Mouse (Mus musculus): ENCODE measurements around the gene Kif5a. TPM values are rescaled to one million over a fixed set of nuclear protein-coding genes. Genes with fewer than 3 reads are reported as not detected.
A peak's percentile ranks its signal among the peaks of the same experiment; 100 is the strongest.

Gene Kif5a
- polyA plus RNA-seq, 1 experiment = 378 TPM

GRCm38 (mm10) chr10:127187371-127188078 is 75.6 kb downstream of the Kif5a start:
- TF ChIP-seq CTCF (IDR thresholded peaks at IDR 0.05; ENCODE audit: borderline replicate concordance, insufficient read depth, low read depth, low read length) (no peak), POLR2A (IDR thresholded peaks at IDR 0.05; ENCODE audit: borderline replicate concordance, insufficient read depth, low read length) (no peak)

GRCm38 (mm10) chr10:127186451-127186850 is 76.7 kb downstream of the Kif5a start:
- no peak overlapping the region for H3K27ac ChIP-seq (ENCODE audit: insufficient read depth, low read length)
- no peak for DNase-seq
- no peak for TF ChIP-seq POLR2A (IDR thresholded peaks at IDR 0.05; ENCODE audit: borderline replicate concordance, insufficient read depth, low read length)
- TF ChIP-seq CTCF (IDR thresholded peaks at IDR 0.05; ENCODE audit: borderline replicate concordance, insufficient read depth, low read depth, low read length) = peak; percentile 31; the same call in 1 of the 2 replicates
- H3K4me3 ChIP-seq (replicated peaks; ENCODE audit: insufficient read depth, low read depth, low read length) = no peak overlapping the region
- H3K4me1 ChIP-seq (ENCODE audit: control insufficient read depth, insufficient read depth, low read length) = no peaks in the 10 kb centered on the region
- WGBS = 88% methylated on average over 1 of the region's 1 CpGs
- no peaks in the 10 kb centered on the region for H3K27me3 ChIP-seq (ENCODE audit: control insufficient read depth, insufficient read depth, low read length)

More at GRCm38 (mm10) chr10:127187371-127188078, 75.6 kb downstream of the Kif5a start:
- 30% methylated on average over 10 of the region's 10 CpGs for WGBS
- H3K4me3 ChIP-seq (replicated peaks; ENCODE audit: insufficient read depth, low read depth, low read length) = peak overlapping the region; percentile 86
- H3K27ac ChIP-seq (ENCODE audit: insufficient read depth, low read length) = no peak overlapping the region
- H3K4me1 ChIP-seq (ENCODE audit: control insufficient read depth, insufficient read depth, low read length) = no peaks in the 10 kb centered on the region
- H3K27me3 ChIP-seq (ENCODE audit: control insufficient read depth, insufficient read depth, low read length) = no peaks in the 10 kb centered on the region
- peak; percentile 51 to 59 for DNase-seq

- H3K27me3 ChIP-seq (ENCODE audit: control insufficient read depth, insufficient read depth, low read length) = no peaks in the 10 kb centered on the region
- 87% methylated on average over 15 of the region's 15 CpGs for WGBS
- TF ChIP-seq CTCF (IDR thresholded peaks at IDR 0.05; ENCODE audit: borderline replicate concordance, insufficient read depth, low read depth, low read length) (no peak), POLR2A (IDR thresholded peaks at IDR 0.05; ENCODE audit: borderline replicate concordance, insufficient read depth, low read length) (no peak)
- no peaks in the 10 kb centered on the region for H3K4me1 ChIP-seq (ENCODE audit: control insufficient read depth, insufficient read depth, low read length)
- H3K4me3 ChIP-seq (replicated peaks; ENCODE audit: insufficient read depth, low read depth, low read length) = no peak overlapping the region
- DNase-seq = no peak
- H3K27ac ChIP-seq (ENCODE audit: insufficient read depth, low read length) = no peak overlapping the region
Observed at GRCm38 (mm10) chr10:127185506-127185905, 77.6 kb downstream of the Kif5a start.

GRCm38 (mm10) chr10:127185101-127185500 is 78.0 kb downstream of the Kif5a start:
- H3K27ac ChIP-seq (ENCODE audit: insufficient read depth, low read length) = no peak overlapping the region
- no peak for DNase-seq
- WGBS = 77% methylated on average over 9 of the region's 9 CpGs

GRCm38 (mm10) chr10:127183759-127184158 is 79.4 kb downstream of the Kif5a start:
- Histone ChIP-seq H3K27me3 (ENCODE audit: control insufficient read depth, insufficient read depth, low read length) (no peaks in the 10 kb centered on the region), H3K27ac (ENCODE audit: insufficient read depth, low read length) (no peak overlapping the region), H3K4me3 (replicated peaks; ENCODE audit: insufficient read depth, low read depth, low read length) (no peak overlapping the region), H3K4me1 (ENCODE audit: control insufficient read depth, insufficient read depth, low read length) (no peaks in the 10 kb centered on the region)
- WGBS = 38% methylated on average over 20 of the region's 20 CpGs
- TF ChIP-seq POLR2A (IDR thresholded peaks at IDR 0.05; ENCODE audit: borderline replicate concordance, insufficient read depth, low read length) (no peak), CTCF (IDR thresholded peaks at IDR 0.05; ENCODE audit: borderline replicate concordance, insufficient read depth, low read depth, low read length) (no peak)
- DNase-seq = no peak

More at GRCm38 (mm10) chr10:127185101-127185500, 78.0 kb downstream of the Kif5a start:
- Histone ChIP-seq H3K27me3 (ENCODE audit: control insufficient read depth, insufficient read depth, low read length) (no peaks in the 10 kb centered on the region), H3K4me3 (replicated peaks; ENCODE audit: insufficient read depth, low read depth, low read length) (no peak overlapping the region), H3K4me1 (ENCODE audit: control insufficient read depth, insufficient read depth, low read length) (no peaks in the 10 kb centered on the region)
- no peak for TF ChIP-seq POLR2A (IDR thresholded peaks at IDR 0.05; ENCODE audit: borderline replicate concordance, insufficient read depth, low read length)
- no peak for TF ChIP-seq CTCF (IDR thresholded peaks at IDR 0.05; ENCODE audit: borderline replicate concordance, insufficient read depth, low read depth, low read length)

- DNase-seq = no peak
- Histone ChIP-seq H3K4me1 (ENCODE audit: control insufficient read depth, insufficient read depth, low read length) (no peaks in the 10 kb centered on the region), H3K27ac (ENCODE audit: insufficient read depth, low read length) (no peak overlapping the region), H3K27me3 (ENCODE audit: control insufficient read depth, insufficient read depth, low read length) (no peaks in the 10 kb centered on the region), H3K4me3 (replicated peaks; ENCODE audit: insufficient read depth, low read depth, low read length) (no peak overlapping the region)
- WGBS = 91% methylated on average over 4 of the region's 4 CpGs
- TF ChIP-seq POLR2A (IDR thresholded peaks at IDR 0.05; ENCODE audit: borderline replicate concordance, insufficient read depth, low read length) (no peak), CTCF (IDR thresholded peaks at IDR 0.05; ENCODE audit: borderline replicate concordance, insufficient read depth, low read depth, low read length) (no peak)
Observed at GRCm38 (mm10) chr10:127182624-127183023, 80.5 kb downstream of the Kif5a start.

- DNase-seq = no peak
- TF ChIP-seq POLR2A (IDR thresholded peaks at IDR 0.05; ENCODE audit: borderline replicate concordance, insufficient read depth, low read length) = no peak
- no peak for TF ChIP-seq CTCF (IDR thresholded peaks at IDR 0.05; ENCODE audit: borderline replicate concordance, insufficient read depth, low read depth, low read length)
- WGBS = 63% methylated on average over 6 of the region's 6 CpGs
- no peak overlapping the region for H3K27ac ChIP-seq (ENCODE audit: insufficient read depth, low read length)
- H3K27me3 ChIP-seq (ENCODE audit: control insufficient read depth, insufficient read depth, low read length) = no peaks in the 10 kb centered on the region
- H3K4me3 ChIP-seq (replicated peaks; ENCODE audit: insufficient read depth, low read depth, low read length) = no peak overlapping the region
- no peaks in the 10 kb centered on the region for H3K4me1 ChIP-seq (ENCODE audit: control insufficient read depth, insufficient read depth, low read length)
Observed at GRCm38 (mm10) chr10:127181566-127181965, 81.6 kb downstream of the Kif5a start.

GRCm38 (mm10) chr10:127180695-127181047 is 82.5 kb downstream of the Kif5a start:
- H3K4me1 ChIP-seq (ENCODE audit: control insufficient read depth, insufficient read depth, low read length) = no peaks in the 10 kb centered on the region
- H3K27me3 ChIP-seq (ENCODE audit: control insufficient read depth, insufficient read depth, low read length) = no peaks in the 10 kb centered on the region
- no peak overlapping the region for H3K4me3 ChIP-seq (replicated peaks; ENCODE audit: insufficient read depth, low read depth, low read length)
- DNase-seq = no peak
- 67% methylated on average over 3 of the region's 3 CpGs for WGBS
- TF ChIP-seq POLR2A (IDR thresholded peaks at IDR 0.05; ENCODE audit: borderline replicate concordance, insufficient read depth, low read length) (no peak), CTCF (IDR thresholded peaks at IDR 0.05; ENCODE audit: borderline replicate concordance, insufficient read depth, low read depth, low read length) (no peak)
- no peak overlapping the region for H3K27ac ChIP-seq (ENCODE audit: insufficient read depth, low read length)

All from cerebellum, adult 2 months (tissue).